Mouse (Mus musculus): ENCODE data around the gene Adipoq. TPM values are rescaled to one million over a fixed set of nuclear protein-coding genes. Genes with fewer than 3 reads are reported as not detected.

Adipoq gene
- polyA plus RNA-seq, 1 experiment from 2014 or later = not detected

DNA sequence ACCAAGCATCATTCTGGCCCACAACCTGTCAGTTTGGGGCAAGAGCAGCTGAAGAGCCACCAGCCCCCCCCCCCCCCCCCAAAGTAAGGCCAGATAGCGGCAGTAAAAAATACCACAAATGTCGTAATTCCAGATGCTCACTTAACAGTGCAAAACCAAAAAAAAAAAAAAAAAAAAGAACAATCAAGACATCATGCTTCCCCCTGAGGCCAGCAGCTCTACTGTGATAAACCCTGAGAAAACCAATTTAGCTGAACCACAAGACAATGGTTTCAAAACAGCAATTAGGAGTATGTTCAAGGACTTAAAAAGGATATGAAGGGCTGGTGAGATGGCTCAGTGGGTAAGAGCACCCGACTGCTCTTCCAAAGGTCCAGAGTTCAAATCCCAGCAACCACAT lies 15.8 kb downstream of the Adipoq start:
- WGBS = 75% methylated on average over 3 of the region's 3 CpGs

DNA sequence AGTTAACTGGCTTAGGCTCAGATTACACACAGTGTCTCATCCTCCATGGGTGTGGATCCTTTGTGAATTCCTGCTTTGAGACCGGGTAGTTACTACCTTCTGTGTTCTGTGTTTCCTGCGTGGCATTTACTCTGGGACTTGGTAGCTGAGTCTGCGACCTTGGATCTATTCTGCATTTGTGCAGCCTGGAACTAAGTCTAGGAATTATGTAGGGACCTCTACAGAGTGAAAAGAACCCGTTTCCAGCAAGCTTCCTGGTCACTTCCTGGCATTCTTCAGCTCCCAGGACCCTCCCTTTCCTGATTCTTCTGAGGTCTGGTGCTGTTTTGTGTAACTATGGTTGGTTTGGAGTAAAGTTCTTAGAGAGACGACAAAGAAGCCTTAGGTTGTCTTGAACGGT lies 18.1 kb downstream of the Adipoq start:
- ATAC-seq (ENCODE audit: insufficient read depth) = no peak
- Histone ChIP-seq H3K9ac (no peak overlapping the region), H3K36me3 (ENCODE audit: insufficient read depth) (no peaks in the 10 kb centered on the region), H3K4me1 (ENCODE audit: insufficient read depth) (no peaks in the 10 kb centered on the region), H3K27me3 (ENCODE audit: insufficient read depth, low read length) (no peaks in the 10 kb centered on the region), H3K27ac (ENCODE audit: low read depth) (peak overlapping the region; percentile 27; the same call in 1 of the 2 replicates), H3K4me3 (ENCODE audit: low read depth, low read length) (no peak overlapping the region), H3K4me2 (no peak overlapping the region), H3K9me3 (ENCODE audit: low read depth, low read length) (no peaks in the 10 kb centered on the region)
- no peak for TF ChIP-seq CTCF (IDR thresholded peaks at IDR 0.05; ENCODE audit: low read depth)
- 72% methylated on average over 6 of the region's 6 CpGs for WGBS
- DNase-seq = peak; percentile 17

More for the DNA sequence above, 15.8 kb downstream of the Adipoq start:
- no peaks in the 10 kb centered on the region for H3K36me3 ChIP-seq (ENCODE audit: insufficient read depth)
- H3K27ac ChIP-seq (ENCODE audit: low read depth) = no peak overlapping the region
- no peaks in the 10 kb centered on the region for H3K4me1 ChIP-seq (ENCODE audit: insufficient read depth)
- H3K27me3 ChIP-seq (ENCODE audit: insufficient read depth, low read length) = no peaks in the 10 kb centered on the region
- DNase-seq (no peak), ATAC-seq (ENCODE audit: insufficient read depth) (no peak)
- no peak overlapping the region for H3K4me2 ChIP-seq
- no peaks in the 10 kb centered on the region for H3K9me3 ChIP-seq (ENCODE audit: low read depth, low read length)
- TF ChIP-seq CTCF (IDR thresholded peaks at IDR 0.05; ENCODE audit: low read depth) = no peak
- H3K4me3 ChIP-seq (ENCODE audit: low read depth, low read length) = no peak overlapping the region
- no peak overlapping the region for H3K9ac ChIP-seq

GRCm38 (mm10) chr16:23165441-23165840 lies 19.1 kb downstream of the Adipoq start:
- peak; percentile 26; the same call in 1 of the 2 replicates for TF ChIP-seq CTCF (IDR thresholded peaks at IDR 0.05; ENCODE audit: low read depth)
- ATAC-seq (ENCODE audit: insufficient read depth) = no peak
- Histone ChIP-seq H3K4me1 (ENCODE audit: insufficient read depth) (no peaks in the 10 kb centered on the region), H3K36me3 (ENCODE audit: insufficient read depth) (no peaks in the 10 kb centered on the region), H3K4me2 (no peak overlapping the region), H3K9ac (no peak overlapping the region), H3K27me3 (ENCODE audit: insufficient read depth, low read length) (no peaks in the 10 kb centered on the region), H3K9me3 (ENCODE audit: low read depth, low read length) (no peaks in the 10 kb centered on the region), H3K4me3 (ENCODE audit: low read depth, low read length) (no peak overlapping the region), H3K27ac (ENCODE audit: low read depth) (no peak overlapping the region)
- no peak for DNase-seq
- 56% methylated on average over 9 of the region's 9 CpGs for WGBS

- Histone ChIP-seq H3K4me2 (no peak overlapping the region), H3K36me3 (ENCODE audit: insufficient read depth) (no peaks in the 10 kb centered on the region), H3K9me3 (ENCODE audit: low read depth, low read length) (no peaks in the 10 kb centered on the region), H3K27me3 (ENCODE audit: insufficient read depth, low read length) (no peaks in the 10 kb centered on the region), H3K4me3 (ENCODE audit: low read depth, low read length) (no peak overlapping the region), H3K27ac (ENCODE audit: low read depth) (no peak overlapping the region), H3K4me1 (ENCODE audit: insufficient read depth) (no peaks in the 10 kb centered on the region), H3K9ac (no peak overlapping the region)
- DNase-seq (no peak), ATAC-seq (ENCODE audit: insufficient read depth) (no peak)
- TF ChIP-seq CTCF (IDR thresholded peaks at IDR 0.05; ENCODE audit: low read depth) = no peak
- 91% methylated on average over 1 of the region's 1 CpGs for WGBS
Observed at GRCm38 (mm10) chr16:23166646-23167045, 20.3 kb downstream of the Adipoq start.

- ATAC-seq (ENCODE audit: insufficient read depth) (no peak), DNase-seq (peak; percentile 29)
- no peak overlapping the region for H3K27ac ChIP-seq (ENCODE audit: low read depth)
- H3K4me2 ChIP-seq = no peak overlapping the region
- 46% methylated on average over 5 of the region's 5 CpGs for WGBS
- H3K36me3 ChIP-seq (ENCODE audit: insufficient read depth) = no peaks in the 10 kb centered on the region
- TF ChIP-seq CTCF (IDR thresholded peaks at IDR 0.05; ENCODE audit: low read depth) = no peak
- no peaks in the 10 kb centered on the region for H3K4me1 ChIP-seq (ENCODE audit: insufficient read depth)
- no peak overlapping the region for H3K4me3 ChIP-seq (ENCODE audit: low read depth, low read length)
- H3K27me3 ChIP-seq (ENCODE audit: insufficient read depth, low read length) = no peaks in the 10 kb centered on the region
- no peaks in the 10 kb centered on the region for H3K9me3 ChIP-seq (ENCODE audit: low read depth, low read length)
- no peak overlapping the region for H3K9ac ChIP-seq
Observed at GRCm38 (mm10) chr16:23167079-23167478, 20.7 kb downstream of the Adipoq start.

GRCm38 (mm10) chr16:23170813-23171212 lies 24.5 kb downstream of the Adipoq start:
- no peak overlapping the region for H3K27ac ChIP-seq (ENCODE audit: low read depth)
- H3K4me1 ChIP-seq (ENCODE audit: insufficient read depth) = no peaks in the 10 kb centered on the region
- 91% methylated on average over 3 of the region's 3 CpGs for WGBS
- no peak overlapping the region for H3K4me2 ChIP-seq
- H3K9me3 ChIP-seq (ENCODE audit: low read depth, low read length) = no peaks in the 10 kb centered on the region
- H3K27me3 ChIP-seq (ENCODE audit: insufficient read depth, low read length) = no peaks in the 10 kb centered on the region
- no peak overlapping the region for H3K9ac ChIP-seq
- ATAC-seq (ENCODE audit: insufficient read depth) (no peak), DNase-seq (no peak)
- H3K36me3 ChIP-seq (ENCODE audit: insufficient read depth) = no peaks in the 10 kb centered on the region
- no peak for TF ChIP-seq CTCF (IDR thresholded peaks at IDR 0.05; ENCODE audit: low read depth)
- no peak overlapping the region for H3K4me3 ChIP-seq (ENCODE audit: low read depth, low read length)

DNA sequence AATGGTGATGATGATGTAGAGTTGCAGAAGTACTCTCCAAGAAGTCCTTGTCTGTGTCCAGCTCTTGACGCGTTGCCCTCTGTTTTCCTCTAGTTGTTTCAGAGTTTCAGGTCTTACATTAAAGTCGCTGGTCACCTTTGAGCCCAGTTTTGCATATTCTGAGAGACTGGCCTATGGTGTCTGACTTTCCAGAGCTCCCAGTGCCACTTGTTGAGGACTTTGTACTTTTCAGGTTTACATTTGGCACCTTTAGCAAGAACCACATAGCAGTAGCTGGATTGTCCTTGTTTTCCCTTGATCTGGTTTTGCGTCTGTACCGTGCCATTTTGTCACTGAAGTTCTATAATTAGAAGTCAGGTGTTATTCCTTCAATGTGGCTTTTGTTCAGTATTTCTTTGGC lies 27.6 kb downstream of the Adipoq start:
- WGBS = 91% methylated on average over 5 of the region's 5 CpGs
- ATAC-seq (ENCODE audit: insufficient read depth) (no peak), DNase-seq (no peak)
- Histone ChIP-seq H3K9ac (no peak overlapping the region), H3K4me2 (no peak overlapping the region), H3K27ac (ENCODE audit: low read depth) (no peak overlapping the region), H3K27me3 (ENCODE audit: insufficient read depth, low read length) (no peaks in the 10 kb centered on the region), H3K9me3 (ENCODE audit: low read depth, low read length) (no peaks in the 10 kb centered on the region), H3K4me1 (ENCODE audit: insufficient read depth) (no peaks in the 10 kb centered on the region), H3K4me3 (ENCODE audit: low read depth, low read length) (no peak overlapping the region), H3K36me3 (ENCODE audit: insufficient read depth) (no peaks in the 10 kb centered on the region)
- TF ChIP-seq CTCF (IDR thresholded peaks at IDR 0.05; ENCODE audit: low read depth) = no peak

- no peak overlapping the region for H3K27ac ChIP-seq (ENCODE audit: low read depth)
- DNase-seq (no peak), ATAC-seq (ENCODE audit: insufficient read depth) (no peak)
- 79% methylated on average over 5 of the region's 5 CpGs for WGBS
- no peak overlapping the region for H3K9ac ChIP-seq
- no peak for TF ChIP-seq CTCF (IDR thresholded peaks at IDR 0.05; ENCODE audit: low read depth)
- no peaks in the 10 kb centered on the region for H3K27me3 ChIP-seq (ENCODE audit: insufficient read depth, low read length)
- H3K9me3 ChIP-seq (ENCODE audit: low read depth, low read length) = no peaks in the 10 kb centered on the region
- H3K36me3 ChIP-seq (ENCODE audit: insufficient read depth) = no peaks in the 10 kb centered on the region
- H3K4me3 ChIP-seq (ENCODE audit: low read depth, low read length) = no peak overlapping the region
- H3K4me2 ChIP-seq = no peak overlapping the region
- no peaks in the 10 kb centered on the region for H3K4me1 ChIP-seq (ENCODE audit: insufficient read depth)
Observed at GRCm38 (mm10) chr16:23174855-23175254, 28.5 kb downstream of the Adipoq start.
